Mouse (Mus musculus): ENCODE results near the gene Gm4792. TPM values are rescaled to one million over a fixed set of nuclear protein-coding genes. Genes with fewer than 3 reads are reported as not detected.

The Gm4792 gene
- polyA plus RNA-seq, 1 experiment, result not detected

DNA sequence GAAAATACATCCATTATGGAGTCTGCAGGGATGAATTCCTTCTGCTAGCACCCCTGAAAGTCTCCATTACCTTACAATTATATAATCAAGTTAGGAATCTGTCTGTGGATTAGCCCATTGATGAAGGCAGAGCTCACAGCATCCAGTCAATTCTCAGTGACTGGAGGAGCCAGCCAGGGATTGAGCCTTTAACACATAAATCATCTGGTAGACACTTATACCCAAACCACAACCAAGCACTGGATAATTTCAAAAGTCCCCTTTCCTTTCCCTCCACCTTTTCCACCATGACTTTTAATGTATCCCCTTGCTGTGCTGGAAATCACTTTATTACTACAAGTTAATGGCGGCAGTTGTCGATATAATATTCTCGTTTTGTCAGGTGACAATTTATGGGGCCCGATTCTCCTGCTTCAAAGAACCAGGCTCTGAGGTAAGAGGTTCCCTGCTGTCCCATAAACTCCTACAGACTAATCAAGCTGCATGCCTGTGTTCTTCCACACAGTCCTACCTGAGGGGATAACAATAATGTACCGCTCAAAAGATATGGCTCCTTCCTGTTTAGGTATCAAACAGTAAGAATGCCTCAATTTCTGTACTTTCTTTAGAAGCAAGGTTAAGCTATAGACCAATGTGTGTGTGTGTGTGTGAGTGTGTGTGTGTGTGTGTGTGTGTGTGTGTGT, 2.4 kb downstream of the Gm4792 start:
- Histone ChIP-seq H3K4me1 (ENCODE audit: control insufficient read depth, insufficient read depth, low read length) (no peaks in the 10 kb centered on the region), H3K4me3 (ENCODE audit: low read depth, low read length) (no peak overlapping the region), H3K9ac (ENCODE audit: low read depth, poor library complexity, severe bottlenecking) (no peak overlapping the region), H3K27ac (ENCODE audit: insufficient read depth, low read length) (no peak overlapping the region), H3K27me3 (ENCODE audit: control insufficient read depth, insufficient read depth, low read length, poor library complexity, severe bottlenecking) (no peaks in the 10 kb centered on the region), H3K36me3 (ENCODE audit: control insufficient read depth, insufficient read depth, low read length, poor library complexity, severe bottlenecking) (no peaks in the 10 kb centered on the region), H3K9me3 (replicated peaks; ENCODE audit: control insufficient read depth, insufficient read depth, low read length, poor library complexity, severe bottlenecking) (no peaks in the 10 kb centered on the region)
- no peak for TF ChIP-seq CTCF (IDR thresholded peaks at IDR 0.05; ENCODE audit: low read depth, low read length)
- no peak for TF ChIP-seq POLR2A (IDR thresholded peaks at IDR 0.05; ENCODE audit: insufficient read depth, low read length)
- no peak for TF ChIP-seq EP300 (IDR thresholded peaks at IDR 0.05; ENCODE audit: insufficient read depth, low read depth, low read length)

DNA sequence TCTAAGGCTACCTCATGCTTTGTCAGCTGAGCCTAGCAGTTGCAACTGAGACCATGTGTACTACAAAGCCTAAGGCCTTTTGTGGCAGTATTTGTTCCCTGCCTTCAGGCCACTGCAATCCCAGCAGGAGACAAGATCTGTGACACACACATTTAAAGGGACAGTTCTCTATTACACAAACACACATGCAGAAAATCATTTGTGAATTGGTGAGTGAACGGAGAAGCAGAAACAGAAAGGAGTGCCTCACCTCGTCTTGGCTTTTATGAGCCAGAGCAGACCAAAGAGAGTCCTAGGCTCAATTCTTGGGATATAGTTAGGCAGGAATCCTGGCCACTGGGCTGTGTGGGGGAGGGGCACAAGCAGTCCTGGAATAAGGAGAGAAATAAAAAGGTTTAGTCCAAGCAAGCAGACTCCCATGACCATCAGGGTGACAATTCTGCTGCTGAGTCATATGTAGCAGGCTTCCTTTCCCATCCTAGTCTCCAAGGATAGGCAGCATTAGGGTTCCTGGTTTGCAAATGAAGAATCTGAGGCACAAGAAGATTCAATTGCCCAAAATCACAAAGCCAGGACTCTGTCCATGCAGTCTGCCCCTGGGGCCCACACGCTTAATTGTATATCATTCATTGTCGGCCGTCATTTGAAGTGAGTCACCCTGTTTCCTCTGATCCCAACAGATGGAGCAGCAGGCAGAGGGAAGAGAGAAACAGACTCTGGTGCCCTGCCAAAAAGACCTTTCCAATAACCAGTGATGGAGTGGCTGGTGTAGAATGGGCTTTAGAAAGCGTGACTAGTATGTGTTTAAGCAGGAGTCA, 3.4 kb downstream of the Gm4792 start:
- H3K27ac ChIP-seq (ENCODE audit: insufficient read depth, low read length), result no peak overlapping the region
- H3K9ac ChIP-seq (ENCODE audit: low read depth, poor library complexity, severe bottlenecking), result no peak overlapping the region
- no peaks in the 10 kb centered on the region for H3K9me3 ChIP-seq (replicated peaks; ENCODE audit: control insufficient read depth, insufficient read depth, low read length, poor library complexity, severe bottlenecking)
- TF ChIP-seq CTCF (IDR thresholded peaks at IDR 0.05; ENCODE audit: low read depth, low read length) (no peak), POLR2A (IDR thresholded peaks at IDR 0.05; ENCODE audit: insufficient read depth, low read length) (no peak), EP300 (IDR thresholded peaks at IDR 0.05; ENCODE audit: insufficient read depth, low read depth, low read length) (no peak)
- H3K27me3 ChIP-seq (ENCODE audit: control insufficient read depth, insufficient read depth, low read length, poor library complexity, severe bottlenecking), result no peaks in the 10 kb centered on the region
- no peak overlapping the region for H3K4me3 ChIP-seq (ENCODE audit: low read depth, low read length)
- H3K36me3 ChIP-seq (ENCODE audit: control insufficient read depth, insufficient read depth, low read length, poor library complexity, severe bottlenecking), result no peaks in the 10 kb centered on the region
- no peaks in the 10 kb centered on the region for H3K4me1 ChIP-seq (ENCODE audit: control insufficient read depth, insufficient read depth, low read length)

DNA sequence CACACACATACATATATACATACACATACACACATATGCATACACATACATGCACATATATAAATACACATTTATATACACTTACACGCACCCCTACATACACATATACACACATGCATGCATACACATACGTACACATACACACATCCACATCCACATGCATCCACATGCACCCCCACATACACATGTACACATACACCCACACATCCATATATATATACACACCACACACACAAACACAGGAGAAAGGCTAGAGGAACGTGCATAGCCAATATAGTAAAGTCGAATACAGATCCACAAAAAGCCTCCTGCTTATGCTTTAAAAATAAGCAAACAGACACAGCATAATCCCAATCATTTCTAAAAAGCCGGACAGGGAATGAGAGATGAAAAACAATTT, 4.1 kb downstream of the Gm4792 start:
- no peaks in the 10 kb centered on the region for H3K36me3 ChIP-seq (ENCODE audit: control insufficient read depth, insufficient read depth, low read length, poor library complexity, severe bottlenecking)
- no peak overlapping the region for H3K27ac ChIP-seq (ENCODE audit: insufficient read depth, low read length)
- H3K4me1 ChIP-seq (ENCODE audit: control insufficient read depth, insufficient read depth, low read length), result no peaks in the 10 kb centered on the region
- no peak for TF ChIP-seq CTCF (IDR thresholded peaks at IDR 0.05; ENCODE audit: low read depth, low read length)
- TF ChIP-seq POLR2A (IDR thresholded peaks at IDR 0.05; ENCODE audit: insufficient read depth, low read length), result no peak
- no peak for TF ChIP-seq EP300 (IDR thresholded peaks at IDR 0.05; ENCODE audit: insufficient read depth, low read depth, low read length)
- no peak overlapping the region for H3K9ac ChIP-seq (ENCODE audit: low read depth, poor library complexity, severe bottlenecking)
- H3K4me3 ChIP-seq (ENCODE audit: low read depth, low read length), result no peak overlapping the region
- no peaks in the 10 kb centered on the region for H3K27me3 ChIP-seq (ENCODE audit: control insufficient read depth, insufficient read depth, low read length, poor library complexity, severe bottlenecking)
- H3K9me3 ChIP-seq (replicated peaks; ENCODE audit: control insufficient read depth, insufficient read depth, low read length, poor library complexity, severe bottlenecking), result no peaks in the 10 kb centered on the region

DNA sequence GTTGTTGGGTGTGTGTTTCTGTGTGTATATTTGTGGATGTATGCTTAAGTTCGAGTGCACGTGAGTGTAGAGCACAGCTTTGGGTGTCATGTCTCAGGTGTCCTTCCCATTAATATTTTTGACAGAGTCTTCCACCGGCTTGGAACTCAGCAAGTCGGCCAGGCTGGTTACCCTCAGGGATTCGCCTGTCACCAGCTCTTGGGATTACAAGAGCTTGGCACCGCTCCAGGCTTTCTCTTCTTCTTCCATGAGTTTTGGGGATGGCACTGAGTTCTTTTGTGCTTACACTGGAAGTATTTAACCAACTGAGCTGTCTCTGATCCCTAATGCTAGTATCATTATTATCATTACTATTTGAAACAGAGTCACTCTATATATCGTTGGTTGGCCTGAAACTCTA, 15.7 kb downstream of the Gm4792 start:
- Histone ChIP-seq H3K27me3 (ENCODE audit: control insufficient read depth, insufficient read depth, low read length, poor library complexity, severe bottlenecking) (no peaks in the 10 kb centered on the region), H3K27ac (ENCODE audit: insufficient read depth, low read length) (no peak overlapping the region), H3K4me1 (ENCODE audit: control insufficient read depth, insufficient read depth, low read length) (no peaks in the 10 kb centered on the region), H3K4me3 (ENCODE audit: low read depth, low read length) (no peak overlapping the region), H3K36me3 (ENCODE audit: control insufficient read depth, insufficient read depth, low read length, poor library complexity, severe bottlenecking) (no peaks in the 10 kb centered on the region), H3K9me3 (replicated peaks; ENCODE audit: control insufficient read depth, insufficient read depth, low read length, poor library complexity, severe bottlenecking) (no peaks in the 10 kb centered on the region), H3K9ac (ENCODE audit: low read depth, poor library complexity, severe bottlenecking) (no peak overlapping the region)
- no peak for TF ChIP-seq EP300 (IDR thresholded peaks at IDR 0.05; ENCODE audit: insufficient read depth, low read depth, low read length)

DNA sequence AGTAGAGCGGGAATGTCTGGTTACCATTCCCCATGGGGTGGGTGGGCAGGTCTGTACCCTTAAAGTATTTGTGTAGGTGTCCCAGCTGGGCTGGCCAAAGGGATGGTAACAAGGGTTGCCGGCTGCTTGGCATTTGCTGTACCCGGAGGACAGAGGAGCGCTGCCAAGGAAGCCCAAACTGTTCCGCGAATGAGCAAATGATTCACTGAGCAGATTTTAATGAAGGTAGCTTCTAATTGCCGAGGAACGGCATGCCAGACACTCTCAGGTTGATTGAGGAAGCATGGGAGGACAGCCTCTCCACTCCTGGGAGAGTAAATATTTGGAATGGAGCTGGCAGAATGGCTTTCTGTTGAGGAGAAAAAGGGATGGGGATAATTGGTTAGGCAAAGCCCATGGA, 16.3 kb downstream of the Gm4792 start:
- H3K4me1 ChIP-seq (ENCODE audit: control insufficient read depth, insufficient read depth, low read length), result no peaks in the 10 kb centered on the region
- H3K4me3 ChIP-seq (ENCODE audit: low read depth, low read length), result no peak overlapping the region
- H3K27ac ChIP-seq (ENCODE audit: insufficient read depth, low read length), result no peak overlapping the region
- H3K36me3 ChIP-seq (ENCODE audit: control insufficient read depth, insufficient read depth, low read length, poor library complexity, severe bottlenecking), result no peaks in the 10 kb centered on the region
- no peak overlapping the region for H3K9ac ChIP-seq (ENCODE audit: low read depth, poor library complexity, severe bottlenecking)
- TF ChIP-seq EP300 (IDR thresholded peaks at IDR 0.05; ENCODE audit: insufficient read depth, low read depth, low read length), result no peak
- no peak for TF ChIP-seq POLR2A (IDR thresholded peaks at IDR 0.05; ENCODE audit: insufficient read depth, low read length)
- no peak for TF ChIP-seq CTCF (IDR thresholded peaks at IDR 0.05; ENCODE audit: low read depth, low read length)
- H3K9me3 ChIP-seq (replicated peaks; ENCODE audit: control insufficient read depth, insufficient read depth, low read length, poor library complexity, severe bottlenecking), result no peaks in the 10 kb centered on the region
- H3K27me3 ChIP-seq (ENCODE audit: control insufficient read depth, insufficient read depth, low read length, poor library complexity, severe bottlenecking), result no peaks in the 10 kb centered on the region

DNA sequence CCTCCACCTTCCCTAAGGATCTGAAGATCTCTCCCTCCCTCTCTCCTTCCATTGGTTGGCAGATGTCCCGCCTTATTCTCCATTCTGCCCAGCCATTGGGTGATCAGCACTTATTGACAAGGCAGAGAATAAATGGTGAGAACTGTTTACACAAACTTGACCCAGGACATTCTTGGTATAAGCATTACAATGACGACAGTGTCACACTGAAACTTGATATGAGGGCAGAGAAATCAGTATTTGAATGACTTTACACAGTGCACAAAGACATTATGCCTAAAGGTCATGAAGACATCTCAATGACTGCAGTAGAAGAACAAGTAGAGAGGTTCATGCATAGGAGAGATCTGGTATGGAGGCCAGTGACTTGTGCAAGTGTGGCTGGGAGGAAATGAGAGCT, 22.0 kb downstream of the Gm4792 start:
- TF ChIP-seq EP300 (IDR thresholded peaks at IDR 0.05; ENCODE audit: insufficient read depth, low read depth, low read length), result no peak
- no peak for TF ChIP-seq POLR2A (IDR thresholded peaks at IDR 0.05; ENCODE audit: insufficient read depth, low read length)
- TF ChIP-seq CTCF (IDR thresholded peaks at IDR 0.05; ENCODE audit: low read depth, low read length), result no peak
- no peaks in the 10 kb centered on the region for H3K9me3 ChIP-seq (replicated peaks; ENCODE audit: control insufficient read depth, insufficient read depth, low read length, poor library complexity, severe bottlenecking)

More for the DNA sequence above, 22.0 kb downstream of the Gm4792 start:
- Histone ChIP-seq H3K36me3 (ENCODE audit: control insufficient read depth, insufficient read depth, low read length, poor library complexity, severe bottlenecking) (no peaks in the 10 kb centered on the region), H3K4me1 (ENCODE audit: control insufficient read depth, insufficient read depth, low read length) (peaks cover 6% of the 10 kb centered on the region), H3K27me3 (ENCODE audit: control insufficient read depth, insufficient read depth, low read length, poor library complexity, severe bottlenecking) (no peaks in the 10 kb centered on the region), H3K4me3 (ENCODE audit: low read depth, low read length) (0 out of 2 replicates have a peak overlapping the region, but pooled peaks have one; percentile 14), H3K9ac (ENCODE audit: low read depth, poor library complexity, severe bottlenecking) (no peak overlapping the region), H3K27ac (ENCODE audit: insufficient read depth, low read length) (no peak overlapping the region)

Measured in ES-Bruce4 (cell line).